In the genomic region with DNA sequence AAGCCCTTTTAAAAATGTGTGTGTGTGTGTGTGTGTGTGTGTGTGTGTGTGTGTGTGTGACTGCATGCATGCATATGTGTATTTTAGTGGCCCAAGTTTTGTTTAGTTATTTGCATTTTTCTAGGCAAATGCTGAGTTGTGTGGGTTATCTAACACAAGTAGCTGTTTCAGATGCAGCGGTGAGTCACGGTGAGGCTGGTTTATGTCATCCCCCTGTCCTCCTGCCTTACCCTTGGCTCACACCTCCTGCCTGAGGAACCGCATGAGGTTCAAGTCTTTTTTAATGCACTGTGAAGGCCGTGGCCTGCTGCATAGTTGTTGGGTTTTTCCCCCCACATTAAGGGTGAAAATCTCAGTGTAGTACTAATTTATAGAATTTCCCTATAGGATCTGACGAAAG, we compare ENCODE assay signal across 10 mouse cellular contexts.
A peak's percentile ranks its signal among the peaks of the same experiment; 100 is the strongest.
DNase-seq lines count a peak whose midpoint lies in the region; TF ChIP-seq lines count a peak whose summit lies in the region.
"Had no signal": no experiment of that assay in that cellular context is flagged by ENCODE, and none has a peak within 500 bp of the region (broad histone marks: within the 10 kb centered on the region; RNA-seq: fewer than 3 reads in every experiment).

No protein-coding gene starts in this region.

- intact Hi-C loops in left cerebral cortex, postnatal 4 days (cut with DNase I): no loop called here

- peak overlapping the region; percentile 55 for H3K4me3 ChIP-seq in kidney, adult 2 months (ENCODE audit: insufficient read depth, low read depth, low read length)

- H3K27me3 ChIP-seq in kidney, adult 2 months (replicated peaks; ENCODE audit: control insufficient read depth, insufficient read depth, low read length): no peaks in the 10 kb centered on the region

- no peak for TF ChIP-seq CTCF in kidney, adult 2 months (conservative IDR thresholded peaks at IDR 0.05; ENCODE audit: insufficient read depth, insufficient read length, low read depth, low read length)

- H3K27ac ChIP-seq in kidney, adult 2 months (ENCODE audit: insufficient read depth, low read depth, low read length): peak overlapping the region; percentile 75; the same call in 1 of the 2 replicates

- no peak for DNase-seq in kidney, adult 2 months
- DNase-seq in kidney, adult 8-10 months: no peak
- peak; percentile 50 for DNase-seq in 416B (ENCODE audit: low read depth)
- DNase-seq in Muller cell, postnatal 12 days (ENCODE audit: inconsistent ontology term): peak; percentile 63
- DNase-seq in heart, postnatal 4 days: peak; percentile 38
- DNase-seq in cerebellum, postnatal 10 days: no peak
- no peak for DNase-seq in gastrocnemius, adult 8-10 months (ENCODE audit: low spot score in 2 of 2)
- DNase-seq in left cerebral cortex, postnatal 4 days: no peak
- DNase-seq: cerebellum, postnatal 25 days; right cerebral cortex, postnatal 14 days had no signal

- whole genome bisulfite sequencing in kidney, adult 2 months: 82% methylated on average over 5 of the region's 5 CpGs

- no peaks in the 10 kb centered on the region for H3K4me1 ChIP-seq in kidney, adult 2 months (ENCODE audit: control insufficient read depth, insufficient read depth, low read length)

- H3K36me3 ChIP-seq in kidney, adult 2 months (ENCODE audit: control insufficient read depth, insufficient read depth, low read length): no peaks in the 10 kb centered on the region

- no peak for TF ChIP-seq POLR2A in kidney, adult 2 months (IDR thresholded peaks at IDR 0.05; ENCODE audit: low read depth, low read length)

Comparison
In these comparisons a context has a peak if more than half of its experiments do, and no peak if none do; other contexts are left out.
1. DNase-seq: peak in 416B (single experiment), Muller cell, postnatal 12 days (single experiment) and heart, postnatal 4 days (single experiment); none in kidney, adult 2 months (single experiment), kidney, adult 8-10 months (0 of 2), cerebellum, postnatal 10 days (0 of 2), gastrocnemius, adult 8-10 months (0 of 2) and left cerebral cortex, postnatal 4 days (single experiment).